Mouse (Mus musculus) liver, embryonic 18 days (tissue): ENCODE data around the gene Per3. TPM values are rescaled to one million over a fixed set of nuclear protein-coding genes. Genes with fewer than 3 reads are reported as not detected.

ENCODE experiments used
- polyA plus RNA-seq: library from polyadenylated mRNA; depleted of rRNA; stranded (reverse); fragments of >200 nt; gene quantifications from 2 replicates; pipeline ENCODE4 v1.2.3, GENCODE M21; 2012; rRNA removed

Per3 gene
- polyA plus RNA-seq = 2.9 and 3.1 TPM in 2 replicates

DNA sequence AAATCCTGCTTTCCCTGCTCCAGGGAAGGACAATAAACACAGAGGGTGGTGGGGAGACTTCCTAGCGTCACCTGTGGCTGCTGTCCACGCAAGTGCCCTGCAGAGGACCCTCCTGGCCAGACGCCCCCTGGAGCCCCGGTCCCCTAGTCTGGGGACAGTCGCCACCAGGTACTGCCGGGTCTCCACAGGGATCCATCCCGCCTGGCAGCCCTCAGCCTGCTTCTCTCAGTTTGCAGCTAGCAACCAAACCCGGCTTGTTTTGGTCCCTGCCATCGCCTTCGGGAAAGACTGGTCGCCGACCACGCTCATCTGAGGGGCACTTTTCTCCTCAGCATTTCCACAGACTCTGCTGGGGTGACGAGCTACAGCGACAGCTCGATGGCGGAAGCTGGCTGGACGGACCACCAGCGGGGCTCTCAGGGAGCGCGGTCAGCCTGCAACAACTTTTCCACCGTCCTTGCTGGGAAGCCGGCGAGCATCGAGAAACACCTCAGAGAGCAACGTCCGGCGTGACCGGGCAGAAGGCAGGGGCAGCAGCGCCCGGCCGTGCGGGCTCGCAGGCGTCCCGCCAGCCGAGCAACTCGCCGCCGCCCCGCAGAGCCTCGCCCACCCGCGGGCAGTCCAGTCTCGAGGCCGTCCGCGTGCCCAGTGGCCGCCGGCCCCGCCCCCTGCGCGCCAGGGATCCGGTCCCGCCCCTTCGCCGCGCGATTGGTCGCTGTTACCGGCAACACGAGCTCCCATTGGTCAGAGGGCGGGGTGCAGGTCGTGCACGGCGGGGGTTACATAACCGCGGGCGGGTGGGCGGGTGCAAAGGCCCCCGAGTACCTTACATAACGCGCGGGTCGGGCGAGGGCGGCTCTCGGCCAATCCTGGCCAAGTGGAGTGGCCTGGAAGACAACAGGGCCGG lies at the start of gene Per3:
Gene Per3, minus strand, starts transcription at position 629 of the 907 bp plus-strand sequence.

DNA sequence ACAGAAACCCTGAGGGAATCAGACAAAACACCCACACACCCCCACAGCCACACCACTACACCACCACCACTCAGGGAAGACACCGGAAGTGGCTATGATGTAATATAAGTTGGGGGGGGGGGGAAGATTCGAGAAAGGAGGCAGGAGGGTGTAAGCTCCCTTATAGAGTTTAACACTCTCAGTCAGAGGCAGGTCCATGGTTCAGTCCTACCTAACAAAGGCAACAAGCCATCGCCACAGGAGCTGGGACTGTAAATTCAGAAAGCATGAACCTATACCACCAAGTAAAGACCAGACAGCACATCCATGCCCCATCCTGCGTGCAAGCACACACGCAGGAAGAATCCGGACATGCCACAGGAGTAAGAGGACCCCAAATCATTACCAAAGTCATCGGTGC lies 44.8 kb upstream of the Per3 start, which contains the start of gene Gm13090:
Gene Gm13090, plus strand, starts transcription at position 301 of the 400 bp plus-strand sequence.

DNA sequence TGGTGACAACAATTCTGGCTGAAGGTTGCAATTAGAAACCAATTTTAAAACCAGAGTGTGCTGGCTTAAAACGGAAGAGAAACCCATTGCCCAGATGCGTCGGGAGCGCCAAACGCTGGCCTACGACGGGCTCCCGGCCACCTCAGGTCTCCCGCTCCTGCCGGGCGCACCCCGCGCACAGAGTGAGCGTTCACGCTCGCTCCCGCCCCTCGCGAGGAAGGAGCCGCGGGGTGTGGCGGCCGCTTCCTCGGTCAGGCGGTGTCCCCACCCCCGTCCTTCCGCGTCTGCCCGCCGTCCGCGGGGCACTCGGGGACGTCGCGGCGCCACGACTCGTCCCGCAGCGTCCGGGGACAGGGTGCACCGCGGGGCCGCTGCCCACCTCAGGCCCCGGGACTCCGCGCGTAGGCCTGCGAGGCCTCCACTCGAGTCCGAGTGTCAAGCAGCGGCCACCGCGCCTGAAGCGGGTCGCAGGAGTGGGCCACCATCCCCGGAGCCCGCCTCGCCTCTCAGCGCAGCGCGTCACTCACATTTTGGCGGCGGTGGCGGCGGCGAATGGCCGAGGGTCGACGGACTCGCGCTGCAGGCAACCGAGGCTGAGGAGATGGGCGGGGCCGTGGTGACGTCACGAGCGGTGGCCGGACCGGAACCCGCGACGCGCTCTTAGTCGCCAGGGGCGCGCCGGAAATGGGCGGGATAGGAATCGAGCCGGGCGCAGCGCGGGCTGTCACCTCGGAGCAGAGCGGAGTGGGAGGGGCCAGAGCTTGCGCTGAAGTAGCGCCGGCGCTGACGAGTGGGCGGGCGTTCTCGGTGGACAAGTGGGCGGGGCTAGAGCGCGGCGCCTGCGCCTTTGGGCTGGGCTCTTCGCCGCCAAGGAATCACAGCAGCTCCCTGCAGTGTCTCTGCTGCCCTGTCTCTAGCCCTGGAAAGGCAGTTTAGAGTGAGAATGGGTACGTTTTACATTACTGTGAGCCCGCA lies 13.2 kb upstream of the Per3 start, which contains the start of gene Vamp3:
Gene Vamp3, minus strand, starts transcription at position 617 of the 975 bp plus-strand sequence.

DNA sequence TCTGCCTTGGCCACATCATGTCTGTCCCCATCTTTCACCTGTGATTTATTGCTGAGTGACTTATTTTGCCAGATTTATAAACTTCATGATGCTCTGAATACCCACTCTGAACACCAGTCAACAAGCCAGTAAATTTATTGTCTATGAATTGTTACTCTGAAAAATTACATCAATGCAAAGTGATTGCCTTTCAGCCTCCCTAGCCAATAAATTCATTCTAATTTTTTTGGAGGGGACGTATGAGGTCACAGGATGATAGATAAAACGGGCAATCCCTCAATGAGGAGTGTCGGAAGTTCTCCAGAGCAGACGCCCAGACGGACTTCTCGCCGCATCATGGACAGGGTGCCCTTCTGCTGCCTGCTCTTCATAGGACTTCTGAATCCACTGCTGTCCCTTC lies 47.7 kb downstream of the Per3 start, which contains the start of gene Uts2:
Gene Uts2, plus strand, starts transcription at position 301 of the 400 bp plus-strand sequence.

Other genes starting within 250 kb of the Per3 start
- 96.9 and 120 TPM in 2 replicates for gene Errfi1, start 190.7 kb downstream of the Per3 start, polyA plus RNA-seq
- 128 and 134 TPM in 2 replicates for gene Park7, start 130.2 kb downstream of the Per3 start, polyA plus RNA-seq
- gene Tnfrsf9, start 130.1 kb downstream of the Per3 start, polyA plus RNA-seq = 0.20 and 0.35 TPM in 2 replicates
- gene Uts2, start 47.6 kb downstream of the Per3 start, polyA plus RNA-seq = not detected in 2 replicates
- 21.1 and 21.8 TPM in 2 replicates for gene Vamp3, start 13.3 kb upstream of the Per3 start, polyA plus RNA-seq
- gene Gm13090, start 44.9 kb upstream of the Per3 start, polyA plus RNA-seq = not detected in 2 replicates